Mouse (Mus musculus): Measurements from ENCODE around the gene Rack1. TPM values are rescaled to one million over a fixed set of nuclear protein-coding genes. Genes with fewer than 3 reads are reported as not detected.

Gene Rack1
- 2,623 and 3,377 TPM in 2 replicates for polyA plus RNA-seq (2012; rRNA removed; ENCODE audit: low replicate concordance)

GRCm38 (mm10) chr11:48799921-48800701 is at the start of gene Rack1:
Rack1 (plus strand) TSS chr11:48800332.

GRCm38 (mm10) chr11:48816800-48817665 is 16.9 kb downstream of the Rack1 start, which contains the start of gene Trim41:
Trim41 (minus strand) TSS chr11:48817353.

GRCm38 (mm10) chr11:48825979-48826751 is 26.0 kb downstream of the Rack1 start, which contains the start of the genes Trim7 and Gm12184:
Trim7 (plus strand) TSS chr11:48826140.
Gm12184 (minus strand) TSS chr11:48826655.

Other genes starting within 250 kb of the Rack1 start
- gene Trim41, start 17.0 kb downstream of the Rack1 start, polyA plus RNA-seq (2012; rRNA removed; ENCODE audit: low replicate concordance): 31.0 and 33.9 TPM in 2 replicates
- gene Trim7, start 25.8 kb downstream of the Rack1 start, polyA plus RNA-seq (2012; rRNA removed; ENCODE audit: low replicate concordance): 32.9 and 36.6 TPM in 2 replicates
- gene Gm12184, start 26.3 kb downstream of the Rack1 start, polyA plus RNA-seq (2012; rRNA removed; ENCODE audit: low replicate concordance): 9.6 and 11.6 TPM in 2 replicates
- gene Irgm1, start 71.4 kb downstream of the Rack1 start, polyA plus RNA-seq (2012; rRNA removed; ENCODE audit: low replicate concordance): 10.3 and 23.6 TPM in 2 replicates
- 0.55 and 1.9 TPM in 2 replicates for gene Gm5431, start 101.9 kb downstream of the Rack1 start, polyA plus RNA-seq (2012; rRNA removed; ENCODE audit: low replicate concordance)
- gene Psme2b, start 145.9 kb downstream of the Rack1 start, polyA plus RNA-seq (2012; rRNA removed; ENCODE audit: low replicate concordance): 10.3 and 17.1 TPM in 2 replicates
- 0.11 and 0.16 TPM in 2 replicates for gene Olfr56, start 178.6 kb downstream of the Rack1 start, polyA plus RNA-seq (2012; rRNA removed; ENCODE audit: low replicate concordance)
- gene 9930111J21Rik1, start 179.1 kb downstream of the Rack1 start, polyA plus RNA-seq (2012; rRNA removed; ENCODE audit: low replicate concordance): 10.4 and 15.4 TPM in 2 replicates
- gene Gm12185, start 191.9 kb downstream of the Rack1 start, polyA plus RNA-seq (2012; rRNA removed; ENCODE audit: low replicate concordance): 0.35 and 1.3 TPM in 2 replicates
- 3.6 and 7.0 TPM in 2 replicates for gene Tgtp1, start 193.8 kb downstream of the Rack1 start, polyA plus RNA-seq (2012; rRNA removed; ENCODE audit: low replicate concordance)